Mouse (Mus musculus) liver, embryonic 11.5 days (tissue): ENCODE measurements around the gene Dynll2. TPM values are rescaled to one million over a fixed set of nuclear protein-coding genes. Genes with fewer than 3 reads are reported as not detected.

Source experiments
- ATAC-seq: fragments of 200-750 bp; cut with Nextera tagmentation; replicated peaks from 2 replicates; pipeline ENCODE4 v1.8.0; 2017; ENCODE audit warnings: moderate number of reproducible peaks, mild to moderate bottlenecking, moderate TSS enrichment, moderate library complexity; ENCODE audit not compliant: low FRiP score
- DNase-seq: peaks from one replicate; pipeline ENCODE4 v3.0.0-alpha.2; 2017; ENCODE audit warnings: low spot score
- H3K27ac ChIP-seq: fragments of 300-500 bp; sonication (generic); 2 replicates; pipeline ENCODE4 v1.5.1; 2014; ENCODE audit warnings: mild to moderate bottlenecking, low read depth, low read length, control low read depth
- H3K27me3 ChIP-seq: fragments of 300-500 bp; sonication (generic); replicated peaks from 2 replicates; pipeline ENCODE4 v1.6.1; 2014; ENCODE audit warnings: low read length, mixed read lengths; ENCODE audit not compliant: control insufficient read depth, insufficient read depth
- H3K36me3 ChIP-seq: fragments of 300-500 bp; sonication (generic); 2 replicates; pipeline ENCODE4 v1.6.1; 2014; ENCODE audit warnings: mild to moderate bottlenecking, low read length, moderate library complexity, mixed read lengths; ENCODE audit not compliant: control insufficient read depth, insufficient read depth
- H3K4me1 ChIP-seq: fragments of 300-500 bp; sonication (generic); replicated peaks from 2 replicates; pipeline ENCODE4 v1.6.1; 2014; ENCODE audit warnings: low read length, mixed read lengths; ENCODE audit not compliant: control insufficient read depth, insufficient read depth
- H3K4me2 ChIP-seq: fragments of 300-500 bp; sonication (generic); 2 replicates; pipeline ENCODE4 v1.6.1; 2014; ENCODE audit warnings: mild to moderate bottlenecking, control low read depth, moderate library complexity
- H3K4me3 ChIP-seq: fragments of 300-500 bp; sonication (generic); 2 replicates; pipeline ENCODE4 v1.5.1; 2014; ENCODE audit warnings: low read depth, low read length, control low read depth
- H3K9ac ChIP-seq: fragments of 300-500 bp; sonication (generic); 2 replicates; pipeline ENCODE4 v1.6.1; 2014; ENCODE audit warnings: low read depth, low read length, control low read depth
- H3K9me3 ChIP-seq: fragments of 300-500 bp; sonication (generic); 2 replicates; pipeline ENCODE4 v1.6.1; 2016; ENCODE audit warnings: low read length, inconsistent platforms, mixed read lengths; ENCODE audit not compliant: control insufficient read depth
- WGBS: fragments of 180-500 bp; shearing (Covaris S2); extraction: QIAGEN DNeasy Blood & Tissue Kit; methylation state at CpG from one replicate; pipeline ENCODE4 v1.1.7; 2014; 5-methylcytosine and 5-hydroxymethylcytosine counted together
- polyA plus RNA-seq: library from polyadenylated mRNA; unstranded; fragments of >200 nt; fragmentation: Nextera tagmentation; extraction: Ambion mirVana; gene quantifications from 2 replicates; pipeline ENCODE4 v1.2.1, GENCODE M21; 2014

The Dynll2 gene
- polyA plus RNA-seq, 1 experiment from 2014 or later = 19.4 TPM

- H3K9ac ChIP-seq = no peak overlapping the region
- H3K4me2 ChIP-seq = no peak overlapping the region
- 0 out of 2 replicates have a peak, but pooled peaks cover 2% of the 10 kb centered on the region for H3K27me3 ChIP-seq
- no peak for DNase-seq
- no peak overlapping the region for H3K4me3 ChIP-seq
- H3K9me3 ChIP-seq = no peaks in the 10 kb centered on the region
- peaks cover 3% of the 10 kb centered on the region; the same call in 1 of the 2 replicates for H3K4me1 ChIP-seq
- no peak overlapping the region for H3K27ac ChIP-seq
- ATAC-seq = no peak
- H3K36me3 ChIP-seq = no peaks in the 10 kb centered on the region
- WGBS = 48% methylated on average over 3 of the region's 3 CpGs
Observed at GRCm38 (mm10) chr11:87965293-87965692, 22.0 kb downstream of the Dynll2 start.

GRCm38 (mm10) chr11:87957066-87957465 lies 30.3 kb downstream of the Dynll2 start:
- no peaks in the 10 kb centered on the region for H3K36me3 ChIP-seq
- no peaks in the 10 kb centered on the region for H3K27me3 ChIP-seq
- H3K9ac ChIP-seq = no peak overlapping the region
- 32% methylated on average over 7 of the region's 7 CpGs for WGBS
- H3K9me3 ChIP-seq = no peaks in the 10 kb centered on the region
- no peak overlapping the region for H3K4me3 ChIP-seq
- ATAC-seq (no peak), DNase-seq (no peak)
- no peak overlapping the region for H3K4me2 ChIP-seq
- no peak overlapping the region for H3K27ac ChIP-seq
- no peaks in the 10 kb centered on the region for H3K4me1 ChIP-seq

- H3K4me1 ChIP-seq = no peaks in the 10 kb centered on the region
- no peaks in the 10 kb centered on the region for H3K36me3 ChIP-seq
- no peaks in the 10 kb centered on the region for H3K27me3 ChIP-seq
- H3K9ac ChIP-seq = no peak overlapping the region
- no peaks in the 10 kb centered on the region for H3K9me3 ChIP-seq
- no peak for ATAC-seq
- H3K4me3 ChIP-seq = no peak overlapping the region
- H3K4me2 ChIP-seq = no peak overlapping the region
- DNase-seq = no peak
- no peak overlapping the region for H3K27ac ChIP-seq
- WGBS = 9% methylated on average over 1 of the region's 1 CpGs
Observed at GRCm38 (mm10) chr11:87955144-87955543, 32.2 kb downstream of the Dynll2 start.

DNA sequence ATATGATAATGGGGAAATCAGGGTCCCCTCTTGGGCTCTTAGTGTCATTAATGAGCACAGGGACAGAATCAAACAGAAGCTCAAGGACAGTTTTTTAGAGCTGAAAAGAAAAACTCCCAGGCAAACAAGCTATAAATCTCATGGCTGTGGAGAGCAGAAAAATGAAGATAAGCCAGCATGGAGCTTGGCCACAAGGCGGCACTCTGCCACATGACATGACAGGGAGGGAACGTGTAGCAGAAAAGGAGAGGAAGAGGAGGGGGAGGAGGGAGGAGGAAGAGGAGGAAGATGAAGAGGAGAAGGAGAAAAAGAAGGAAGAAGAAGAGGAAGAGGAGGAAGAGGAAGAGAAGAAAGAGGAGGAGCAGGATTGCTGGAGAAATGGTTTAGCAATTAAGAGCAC lies 37.3 kb downstream of the Dynll2 start:
- H3K4me2 ChIP-seq = no peak overlapping the region
- no peaks in the 10 kb centered on the region for H3K27me3 ChIP-seq
- H3K36me3 ChIP-seq = no peaks in the 10 kb centered on the region
- no peak overlapping the region for H3K9ac ChIP-seq
- DNase-seq (no peak), ATAC-seq (no peak)
- H3K4me1 ChIP-seq = no peaks in the 10 kb centered on the region
- no peak overlapping the region for H3K27ac ChIP-seq
- H3K4me3 ChIP-seq = no peak overlapping the region
- 0% methylated on average over 2 of the region's 2 CpGs for WGBS
- no peaks in the 10 kb centered on the region for H3K9me3 ChIP-seq

DNA sequence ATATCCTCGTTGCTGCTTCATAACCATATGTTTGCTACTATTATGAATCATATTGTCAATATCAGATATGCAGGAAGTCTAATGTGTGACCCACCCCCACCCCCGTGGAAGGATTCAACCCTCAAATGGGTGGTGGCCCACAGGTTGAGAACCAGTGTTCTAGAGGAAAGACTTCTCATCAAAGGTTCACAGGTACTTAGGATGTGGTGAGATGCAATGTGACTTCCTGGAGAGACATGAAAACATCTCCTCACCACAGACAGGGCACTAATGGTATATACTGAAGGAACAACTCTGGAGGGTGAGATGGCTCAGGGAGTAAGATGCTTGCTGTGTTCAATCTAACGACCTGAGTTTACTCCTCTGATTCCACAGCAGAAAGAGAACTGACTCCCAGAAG lies 51.9 kb downstream of the Dynll2 start:
- Histone ChIP-seq H3K27me3 (no peaks in the 10 kb centered on the region), H3K9me3 (no peaks in the 10 kb centered on the region), H3K36me3 (no peaks in the 10 kb centered on the region), H3K4me3 (no peak overlapping the region), H3K4me2 (no peak overlapping the region), H3K9ac (no peak overlapping the region), H3K27ac (no peak overlapping the region), H3K4me1 (no peaks in the 10 kb centered on the region)
- DNase-seq = no peak
- 61% methylated on average over 3 of the region's 3 CpGs for WGBS
- ATAC-seq = no peak

- no peaks in the 10 kb centered on the region for H3K9me3 ChIP-seq
- H3K27ac ChIP-seq = no peak overlapping the region
- H3K4me2 ChIP-seq = no peak overlapping the region
- no peak overlapping the region for H3K4me3 ChIP-seq
- no peaks in the 10 kb centered on the region for H3K27me3 ChIP-seq
- H3K36me3 ChIP-seq = no peaks in the 10 kb centered on the region
- H3K9ac ChIP-seq = no peak overlapping the region
- DNase-seq (no peak), ATAC-seq (no peak)
- no peaks in the 10 kb centered on the region for H3K4me1 ChIP-seq
- 60% methylated on average over 2 of the region's 2 CpGs for WGBS
Observed at GRCm38 (mm10) chr11:87933731-87934130, 53.6 kb downstream of the Dynll2 start.

DNA sequence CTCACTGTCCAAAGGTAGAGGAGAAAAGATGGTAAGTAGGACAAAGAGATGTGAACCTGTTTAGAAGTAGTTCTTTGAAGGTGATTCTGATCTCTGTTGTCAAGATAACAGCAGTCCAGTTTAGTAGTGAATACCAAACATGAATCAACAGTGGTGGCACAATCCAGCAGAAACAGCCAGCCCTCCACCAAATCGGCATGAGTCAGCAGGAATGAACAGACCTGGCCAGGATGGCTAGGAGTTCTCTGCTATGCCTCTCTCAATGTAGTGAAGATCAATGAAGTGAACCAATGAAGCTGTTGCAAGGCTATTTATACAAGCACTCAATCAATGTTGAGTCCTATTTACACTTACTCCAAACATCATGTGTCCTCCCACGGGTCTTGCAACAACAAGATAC lies 57.0 kb downstream of the Dynll2 start:
- 83% methylated on average over 2 of the region's 2 CpGs for WGBS
- Histone ChIP-seq H3K27ac (no peak overlapping the region), H3K9me3 (no peaks in the 10 kb centered on the region), H3K4me1 (no peaks in the 10 kb centered on the region), H3K4me3 (no peak overlapping the region), H3K36me3 (no peaks in the 10 kb centered on the region), H3K4me2 (no peak overlapping the region), H3K9ac (no peak overlapping the region), H3K27me3 (no peaks in the 10 kb centered on the region)
- no peak for DNase-seq
- no peak for ATAC-seq

Other genes starting within 250 kb of the Dynll2 start
- 233 and 240 TPM in 2 replicates for gene Supt4a, start 250.0 kb downstream of the Dynll2 start, polyA plus RNA-seq
- 7.7 and 9.3 TPM in 2 replicates for gene Tspoap1, start 227.0 kb downstream of the Dynll2 start, polyA plus RNA-seq
- gene Mpo, start 194.0 kb downstream of the Dynll2 start, polyA plus RNA-seq = 190 and 206 TPM in 2 replicates
- not detected in 2 replicates for gene Lpo, start 159.2 kb downstream of the Dynll2 start, polyA plus RNA-seq
- gene Mks1, start 134.3 kb downstream of the Dynll2 start, polyA plus RNA-seq = 7.1 and 9.2 TPM in 2 replicates
- 6.2 and 9.7 TPM in 2 replicates for gene Epx, start 112.0 kb downstream of the Dynll2 start, polyA plus RNA-seq
- gene Olfr462, start 95.3 kb downstream of the Dynll2 start, polyA plus RNA-seq = not detected in 2 replicates
- gene Olfr463, start 90.1 kb downstream of the Dynll2 start, polyA plus RNA-seq = not detected in 2 replicates
- not detected in 2 replicates for gene Olfr464, start 66.6 kb downstream of the Dynll2 start, polyA plus RNA-seq
- gene Srsf1, start 59.8 kb upstream of the Dynll2 start, polyA plus RNA-seq = 323 and 337 TPM in 2 replicates
- gene Vezf1, start 80.7 kb upstream of the Dynll2 start, polyA plus RNA-seq = 21.7 and 24.0 TPM in 2 replicates
- 5.3 and 6.9 TPM in 2 replicates for gene Cuedc1, start 110.5 kb upstream of the Dynll2 start, polyA plus RNA-seq
- 73.7 and 79.5 TPM in 2 replicates for gene Mrps23, start 216.9 kb upstream of the Dynll2 start, polyA plus RNA-seq